Mouse (Mus musculus) left cerebral cortex, postnatal 36 days (tissue): ENCODE measurements at regions not wholly inside any gene's neighbourhood (a gene's known extent, or its start where the extent isn't known, plus 50 kb on each side); places are given as distances from the start of the nearest gene placed in this dataset.

Source experiments
- DNase-seq, 2 experiments: peaks; one replicate each; pipeline ENCODE4 v3.0.0; 2021 to 2022; ENCODE audit warnings: low spot score in 2 of 2, mixed read lengths in 1 of 2
- intact Hi-C: fragments of 180-260 bp; cut with DNase I; formaldehyde crosslinking; loops from one replicate; pipeline ENCODE4 v1.15.1; 2025

DNA sequence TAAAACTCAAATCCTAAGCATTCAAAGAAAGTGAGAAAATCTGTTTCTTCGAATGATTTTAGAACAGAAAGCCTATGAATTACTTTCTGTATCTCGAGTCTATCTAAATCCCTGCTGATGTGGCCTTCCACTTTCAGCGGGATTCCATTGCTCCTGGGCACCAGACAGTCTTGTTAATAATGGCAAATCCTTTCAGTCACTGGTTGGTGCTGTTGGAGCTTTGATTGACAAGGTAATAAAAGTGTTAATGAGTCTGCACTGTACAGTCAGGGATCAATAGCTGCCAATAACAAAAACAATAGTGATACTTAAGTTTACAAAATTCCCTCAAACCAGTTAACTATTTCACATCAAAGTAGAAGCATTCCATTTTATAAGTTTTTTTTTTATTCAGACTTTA, 335.8 kb downstream of the Cenpc1 start:
- intact Hi-C loops = no loop called here
- DNase-seq = no peak

DNA sequence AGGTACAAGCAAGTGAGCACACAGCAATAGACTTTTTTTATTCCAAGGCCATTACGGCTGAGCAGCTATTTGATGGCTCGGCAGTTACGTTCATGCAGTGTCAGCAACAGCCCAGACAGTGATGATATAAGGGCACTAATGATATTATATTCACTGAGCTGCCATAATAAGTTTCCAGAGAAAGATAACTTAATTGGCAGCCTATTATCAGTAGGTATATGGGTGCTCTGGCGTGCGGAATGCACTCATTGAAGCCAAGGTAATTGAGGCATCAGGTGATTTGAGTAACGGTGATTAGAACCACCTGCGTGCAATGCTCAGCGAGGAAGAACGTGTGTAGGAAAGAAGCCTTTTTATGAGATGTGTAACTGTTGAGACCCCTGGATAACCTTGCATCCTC, 358.0 kb downstream of the Cenpc1 start:
- intact Hi-C loops = no loop called here
- no peak for DNase-seq

GRCm38 (mm10) chr5:85706598-85706997, 358.8 kb downstream of the Cenpc1 start:
- intact Hi-C loops = no loop called here
- DNase-seq = no peak

DNA sequence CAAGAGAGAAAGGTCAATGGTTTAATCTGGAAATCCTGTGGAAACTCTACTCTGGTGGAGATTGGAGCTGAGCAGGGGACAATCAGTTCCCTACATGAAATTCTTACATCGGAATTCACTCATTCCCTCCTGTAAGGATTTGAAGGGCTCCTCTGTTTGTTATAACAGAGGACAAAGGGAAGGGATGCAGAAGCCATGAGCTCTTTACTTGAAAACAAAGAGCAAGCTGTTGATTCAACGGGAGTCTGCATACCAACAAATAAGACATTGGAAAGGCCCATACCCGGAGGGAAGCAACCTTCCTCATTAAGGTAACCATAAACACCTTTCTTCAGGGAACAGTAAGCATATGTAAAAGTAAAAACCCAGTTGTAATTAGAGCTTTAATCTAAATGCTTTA, 359.3 kb downstream of the Cenpc1 start:
- DNase-seq = no peak
- intact Hi-C loops = no loop called here

GRCm38 (mm10) chr5:85677872-85678271, 387.5 kb downstream of the Cenpc1 start:
- DNase-seq = no peak
- intact Hi-C loops = no loop called here

DNA sequence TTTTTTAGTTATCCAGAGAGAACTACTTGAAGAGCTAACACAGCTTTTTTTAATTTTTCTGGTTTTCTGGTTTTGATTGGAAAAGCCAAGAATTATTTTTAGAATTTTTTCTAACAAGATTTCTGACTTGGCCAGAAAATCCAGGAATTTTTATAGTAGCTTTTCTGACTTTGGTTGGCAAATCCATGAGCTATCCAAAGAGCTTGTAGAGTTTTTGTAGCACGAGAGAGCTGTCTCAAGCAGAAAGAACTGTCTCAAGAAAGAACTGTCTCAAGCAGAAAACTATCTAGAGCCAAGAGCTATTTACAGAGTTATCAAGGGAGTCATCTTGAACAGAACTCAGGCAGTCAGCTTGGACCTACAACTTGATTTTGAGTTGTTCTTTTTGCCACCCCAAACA, 394.3 kb downstream of the Cenpc1 start:
- intact Hi-C loops = no loop called here

GRCm38 (mm10) chr5:85661487-85661886, 403.9 kb downstream of the Cenpc1 start:
- intact Hi-C loops = no loop called here
- no peak for DNase-seq

More for the DNA sequence above, 394.3 kb downstream of the Cenpc1 start:
- DNase-seq = no peak

DNA sequence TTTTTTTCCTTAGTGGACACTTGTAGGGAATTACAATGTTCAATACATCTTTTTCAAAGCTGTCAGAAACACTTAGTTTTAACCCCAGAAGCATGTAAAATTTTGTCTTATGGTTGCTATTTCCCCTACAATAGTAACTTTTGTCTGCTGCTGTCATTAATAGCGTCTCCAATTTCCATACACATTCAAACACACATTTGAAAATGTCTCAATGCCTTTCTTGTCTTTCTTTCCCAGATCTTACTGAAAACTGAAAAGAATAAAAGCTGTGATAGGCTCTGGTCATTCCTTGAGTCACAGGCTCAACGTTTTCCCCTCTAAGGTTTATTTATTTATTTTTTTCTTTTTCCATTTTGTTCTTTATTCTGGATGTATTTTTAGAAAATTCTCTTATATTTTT, 444.3 kb downstream of the Cenpc1 start:
- DNase-seq = no peak
- intact Hi-C loops = no loop called here

DNA sequence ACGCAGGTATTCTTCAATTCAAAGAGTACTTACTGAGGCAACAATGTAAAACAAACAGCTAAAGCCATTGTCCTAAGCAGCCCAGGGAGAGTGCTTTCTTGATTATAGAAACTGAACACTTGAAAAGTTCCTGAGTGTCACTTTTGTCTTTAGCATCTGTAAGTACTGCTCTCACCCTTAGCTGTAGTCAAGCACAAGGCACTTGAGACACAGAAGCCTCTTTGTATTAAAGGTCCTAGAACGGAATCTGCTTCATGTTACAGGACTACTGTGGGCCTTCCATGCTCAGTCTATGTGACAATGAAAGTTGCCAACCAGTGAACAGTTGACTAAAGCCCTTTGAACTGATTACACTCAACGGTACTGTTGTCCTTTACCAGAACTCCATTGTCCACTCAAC, 450.6 kb downstream of the Cenpc1 start:
- no peak for DNase-seq
- intact Hi-C loops = no loop called here

DNA sequence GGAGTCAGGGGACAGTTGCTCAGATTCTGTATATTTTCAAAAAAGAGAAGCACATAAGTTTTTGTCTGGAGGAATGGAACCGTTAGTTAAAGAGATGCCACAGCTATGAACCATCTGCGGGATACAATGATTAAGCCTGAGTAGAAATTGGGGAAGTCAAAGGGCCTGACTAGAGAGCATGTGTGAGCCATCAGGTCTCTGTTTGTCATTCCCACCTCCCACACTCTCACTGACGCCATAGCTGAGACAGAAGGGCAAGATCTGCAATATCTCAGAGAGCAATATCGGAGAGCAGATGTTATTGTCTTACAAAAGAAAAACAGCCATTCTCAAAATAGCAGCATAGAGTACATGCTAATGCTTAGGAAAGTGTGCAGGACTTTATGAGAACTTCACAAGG, 452.8 kb downstream of the Cenpc1 start:
- intact Hi-C loops = no loop called here
- no peak for DNase-seq

GRCm38 (mm10) chr5:85609104-85609503, 456.3 kb downstream of the Cenpc1 start:
- no peak for DNase-seq

DNA sequence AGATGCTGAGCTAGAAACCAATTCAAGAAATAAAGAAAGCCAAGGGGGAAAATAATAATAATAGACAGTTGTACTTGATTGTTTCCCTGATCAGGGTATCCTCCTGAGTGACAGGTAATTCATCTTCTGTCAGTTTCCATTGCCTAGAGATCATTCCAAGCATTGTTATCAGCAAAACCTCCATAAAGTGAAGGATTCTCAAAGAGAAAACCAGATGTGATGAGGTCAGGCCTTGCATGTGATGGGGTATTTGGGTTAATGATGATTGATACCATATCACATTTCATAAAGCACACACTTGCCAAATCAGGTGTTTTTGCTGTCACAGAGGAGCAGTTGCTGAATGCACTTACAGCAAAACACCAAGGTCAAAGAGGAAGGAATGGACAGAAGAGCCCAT, 467.2 kb downstream of the Cenpc1 start:
- intact Hi-C loops = no loop called here
- DNase-seq = no peak

More at GRCm38 (mm10) chr5:85609104-85609503, 456.3 kb downstream of the Cenpc1 start:
- intact Hi-C loops = no loop called here

DNA sequence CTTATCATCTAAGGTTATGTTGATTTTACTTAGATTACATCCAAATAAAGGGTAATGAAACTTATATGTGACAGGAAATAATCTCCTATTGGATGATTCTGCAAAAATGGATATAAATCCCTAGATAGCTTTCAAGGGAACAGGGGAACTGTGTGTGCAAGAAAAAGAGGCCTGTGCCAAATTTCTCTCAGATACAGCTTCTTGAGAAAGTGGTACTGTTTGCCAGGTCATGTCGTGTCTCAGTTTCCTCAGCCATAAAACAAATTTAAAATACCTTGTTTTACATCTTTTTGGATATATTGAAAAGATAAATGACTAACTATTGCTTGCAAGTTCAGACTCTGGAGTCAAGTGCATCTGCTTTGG, 470.3 kb downstream of the Cenpc1 start:
- intact Hi-C loops = no loop called here
- DNase-seq = no peak

DNA sequence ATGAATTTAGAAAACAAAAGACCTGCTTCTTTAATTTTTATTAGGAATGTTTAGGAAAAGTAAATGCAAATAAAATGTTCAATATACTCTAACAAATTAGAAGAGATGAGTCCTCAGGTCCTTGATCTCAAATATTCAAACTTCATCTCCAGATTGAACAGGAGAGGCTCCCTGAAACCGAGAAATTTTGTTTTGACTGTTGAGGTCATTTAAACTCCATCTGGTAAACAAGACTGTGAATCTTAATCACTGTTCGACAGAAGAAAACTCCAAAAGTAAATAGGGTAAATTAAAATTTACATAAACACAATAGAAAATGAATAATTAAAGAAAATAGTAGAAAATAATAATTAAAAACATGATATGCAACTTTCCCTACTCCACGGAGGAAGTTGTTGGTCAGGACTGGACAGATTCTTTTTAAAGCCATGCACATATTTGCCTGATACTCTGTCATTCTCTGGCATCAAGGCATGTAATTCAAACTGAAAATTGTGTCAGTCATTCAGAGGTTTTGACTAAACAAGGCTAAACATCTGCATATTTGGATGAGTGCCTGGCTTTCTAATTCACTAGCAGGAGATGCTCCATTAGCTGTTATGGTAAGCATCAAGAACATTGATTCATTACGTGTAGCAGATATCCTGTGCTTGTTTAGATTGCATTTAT, 470.8 kb downstream of the Cenpc1 start:
- DNase-seq = no peak
- intact Hi-C loops = no loop called here

GRCm38 (mm10) chr5:85592236-85592635, 473.1 kb downstream of the Cenpc1 start:
- DNase-seq = no peak
- intact Hi-C loops = no loop called here

DNA sequence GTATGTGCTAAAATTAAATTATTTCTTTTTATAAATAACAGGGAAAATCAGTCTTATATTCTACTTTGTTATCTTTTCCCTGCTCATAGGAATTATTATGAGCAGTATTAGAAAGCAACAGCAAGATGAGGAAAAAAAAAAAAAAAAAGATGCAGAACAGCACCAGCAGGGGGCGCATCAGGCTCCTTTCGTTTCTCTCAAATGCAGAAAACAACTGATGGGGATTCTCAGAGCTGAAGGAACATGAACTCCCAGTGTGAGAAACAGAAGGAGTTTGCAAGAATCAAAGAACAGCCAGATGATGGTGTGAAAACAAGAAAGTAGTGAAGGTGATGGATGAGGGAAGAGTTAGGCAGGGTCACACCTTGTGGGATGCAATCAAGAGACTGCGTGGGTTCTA, 478.7 kb downstream of the Cenpc1 start:
- DNase-seq = peak in 1 of 2 experiments; percentile 7
- intact Hi-C loops = loop anchor here (2.0 kb wide), 1 partner anchor 350 kb away; no protein-coding TSS in a partner anchor

DNA sequence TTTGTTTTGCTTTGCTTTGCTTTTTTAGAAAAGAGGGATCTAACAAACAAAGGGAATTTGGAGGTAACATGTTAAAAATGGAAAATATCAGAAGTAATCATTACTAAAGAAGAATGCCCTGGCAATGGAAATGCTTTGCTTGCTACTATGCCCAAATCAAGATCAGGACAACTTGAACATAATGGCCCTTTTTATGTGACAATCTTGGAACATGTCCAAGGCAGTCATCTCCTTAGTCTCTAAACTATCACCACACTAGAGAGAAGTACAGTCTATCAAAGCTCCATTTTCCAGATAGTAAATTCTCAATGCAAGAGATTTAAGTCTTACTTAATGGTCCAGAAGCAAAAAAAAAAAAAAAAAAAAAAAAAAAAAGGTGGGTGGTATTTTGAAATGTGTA, 492.9 kb downstream of the Cenpc1 start:
- intact Hi-C loops = no loop called here
- DNase-seq = no peak

DNA sequence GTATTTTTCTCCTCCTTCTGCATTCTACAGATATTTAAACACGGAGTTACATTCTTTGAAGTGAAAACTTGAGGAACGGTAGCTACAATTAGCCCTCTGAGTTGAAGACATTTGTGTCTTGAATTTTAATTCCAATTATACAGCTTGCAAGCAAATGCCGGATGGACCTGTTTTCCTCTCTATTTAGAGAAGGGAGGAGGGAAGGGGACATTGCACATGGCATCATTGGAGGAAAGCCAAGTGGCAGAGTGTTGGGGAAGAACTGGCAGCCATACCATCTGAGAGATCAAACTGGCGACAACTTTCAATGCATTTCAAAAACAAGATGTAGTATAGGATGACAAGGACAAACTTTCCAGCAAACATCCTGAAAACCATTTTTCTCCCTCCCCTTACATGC, 493.4 kb downstream of the Cenpc1 start:
- intact Hi-C loops = no loop called here

GRCm38 (mm10) chr5:85571381-85571780, 494.0 kb downstream of the Cenpc1 start:
- DNase-seq = no peak
- intact Hi-C loops = no loop called here

More for the DNA sequence above, 493.4 kb downstream of the Cenpc1 start:
- DNase-seq = peak in 1 of 2 experiments; percentile 5

- no peak for DNase-seq
- intact Hi-C loops = no loop called here
Measured at GRCm38 (mm10) chr5:85536329-85536728, 529.1 kb downstream of the Cenpc1 start.

GRCm38 (mm10) chr5:85525385-85526194, 539.8 kb downstream of the Cenpc1 start:
- intact Hi-C loops = no loop called here
- no peak for DNase-seq
